Mouse (Mus musculus) heart, embryonic 11.5 days (tissue): ENCODE results near the gene H1fx. TPM values are rescaled to one million over a fixed set of nuclear protein-coding genes. Genes with fewer than 3 reads are reported as not detected.
"Not testable (repeated sequence)": the region's sequence is repeated elsewhere in the genome, so short reads cannot be mapped to it uniquely, and the experiment has no call there.

Source experiments
- ATAC-seq: fragments of 200-750 bp; cut with Nextera tagmentation; replicated peaks from 2 replicates; pipeline ENCODE4 v1.8.0; 2017; ENCODE audit warnings: moderate library complexity; ENCODE audit not compliant: insufficient number of reproducible peaks, low FRiP score, low TSS enrichment
- H3K27ac ChIP-seq: fragments of 300-500 bp; sonication (generic); 2 replicates; pipeline ENCODE4 v1.5.1; 2014; ENCODE audit warnings: mild to moderate bottlenecking, low read depth, low read length
- H3K27me3 ChIP-seq: fragments of 300-500 bp; sonication (generic); 2 replicates; pipeline ENCODE4 v1.6.1; 2014; ENCODE audit warnings: mild to moderate bottlenecking, low read length, mixed read lengths; ENCODE audit not compliant: control insufficient read depth, insufficient read depth
- H3K36me3 ChIP-seq: fragments of 300-500 bp; sonication (generic); 2 replicates; pipeline ENCODE4 v1.6.1; 2014; ENCODE audit warnings: mild to moderate bottlenecking, low read length, moderate library complexity, mixed read lengths; ENCODE audit not compliant: control insufficient read depth, insufficient read depth
- H3K4me1 ChIP-seq: fragments of 300-500 bp; sonication (generic); 2 replicates; pipeline ENCODE4 v1.6.1; 2014; ENCODE audit warnings: low read length; ENCODE audit not compliant: control insufficient read depth, insufficient read depth
- H3K4me2 ChIP-seq: fragments of 300-500 bp; sonication (generic); 2 replicates; pipeline ENCODE4 v1.6.1; 2014; ENCODE audit warnings: mild to moderate bottlenecking, moderate library complexity
- H3K4me3 ChIP-seq: fragments of 300-500 bp; sonication (generic); 2 replicates; pipeline ENCODE4 v1.5.1; 2014; ENCODE audit warnings: low read depth, low read length
- H3K9ac ChIP-seq: fragments of 300-500 bp; sonication (generic); 2 replicates; pipeline ENCODE4 v1.6.1; 2014; ENCODE audit warnings: mild to moderate bottlenecking, low read depth, low read length, moderate library complexity
- H3K9me3 ChIP-seq: fragments of 300-500 bp; sonication (generic); replicated peaks from 2 replicates; pipeline ENCODE4 v1.6.1; 2016; ENCODE audit warnings: low read length; ENCODE audit not compliant: control insufficient read depth
- WGBS: fragments of 180-500 bp; shearing (Covaris S2); extraction: QIAGEN DNeasy Blood & Tissue Kit; methylation state at CpG from one replicate; pipeline ENCODE4 v1.1.7; 2014; ENCODE audit not compliant: insufficient replicate concordance; 5-methylcytosine and 5-hydroxymethylcytosine counted together
- polyA plus RNA-seq: library from polyadenylated mRNA; unstranded; fragments of >200 nt; fragmentation: Nextera tagmentation; extraction: Ambion mirVana; gene quantifications from 2 replicates; pipeline ENCODE4 v1.2.1, GENCODE M21; 2014

The H1fx gene
- polyA plus RNA-seq, 1 experiment from 2014 or later, result 22.7 TPM

- H3K27me3 ChIP-seq, H3K9me3 ChIP-seq, H3K27ac ChIP-seq, ATAC-seq, H3K4me3 ChIP-seq, H3K36me3 ChIP-seq, H3K9ac ChIP-seq, H3K4me2 ChIP-seq: not testable (repeated sequence)
- H3K4me1 ChIP-seq, result peaks cover 11% of the 10 kb centered on the region
- 80% methylated on average over 1 of the region's 1 CpGs for WGBS
These were observed 29.7 kb upstream of the H1fx start for GRCm38 (mm10) chr6:88011106-88011505.

GRCm38 (mm10) chr6:88009209-88009608 is 27.8 kb upstream of the H1fx start:
- 90% methylated on average over 4 of the region's 4 CpGs for WGBS
- Histone ChIP-seq H3K9ac (no peak overlapping the region), H3K27me3 (no peaks in the 10 kb centered on the region), H3K4me2 (no peak overlapping the region), H3K27ac (no peak overlapping the region), H3K4me1 (0 out of 2 replicates have a peak, but pooled peaks cover 3% of the 10 kb centered on the region), H3K9me3 (no peaks in the 10 kb centered on the region), H3K4me3 (no peak overlapping the region), H3K36me3 (no peaks in the 10 kb centered on the region)
- no peak for ATAC-seq

- not testable (repeated sequence) for H3K9me3 ChIP-seq, H3K9ac ChIP-seq, H3K4me2 ChIP-seq, H3K4me3 ChIP-seq, H3K27me3 ChIP-seq, H3K27ac ChIP-seq, H3K4me1 ChIP-seq, ATAC-seq
- WGBS, result 87% methylated on average over 12 of the region's 14 CpGs
- H3K36me3 ChIP-seq, result peaks cover 21% of the 10 kb centered on the region
These were observed 23.3 kb upstream of the H1fx start for GRCm38 (mm10) chr6:88004773-88005172.

- Histone ChIP-seq H3K36me3 (peaks cover 21% of the 10 kb centered on the region), H3K27ac (no peak overlapping the region), H3K4me3 (no peak overlapping the region), H3K9me3 (no peaks in the 10 kb centered on the region), H3K4me1 (no peaks in the 10 kb centered on the region), H3K9ac (no peak overlapping the region), H3K27me3 (no peaks in the 10 kb centered on the region), H3K4me2 (no peak overlapping the region)
- WGBS, result 73% methylated on average over 4 of the region's 4 CpGs
- no peak for ATAC-seq
These were observed 22.0 kb upstream of the H1fx start for GRCm38 (mm10) chr6:88003439-88003838.

- no peak overlapping the region for H3K4me2 ChIP-seq
- peaks cover 17% of the 10 kb centered on the region for H3K4me1 ChIP-seq
- no peak overlapping the region for H3K4me3 ChIP-seq
- no peaks in the 10 kb centered on the region for H3K9me3 ChIP-seq
- peaks cover 16% of the 10 kb centered on the region for H3K36me3 ChIP-seq
- H3K9ac ChIP-seq, result no peak overlapping the region
- ATAC-seq, result no peak
- H3K27ac ChIP-seq, result no peak overlapping the region
- WGBS, result 81% methylated on average over 4 of the region's 4 CpGs
- H3K27me3 ChIP-seq, result no peaks in the 10 kb centered on the region
These were observed 16.9 kb upstream of the H1fx start for GRCm38 (mm10) chr6:87998358-87998757.

- Histone ChIP-seq H3K9ac (no peak overlapping the region), H3K4me3 (no peak overlapping the region), H3K4me1 (peaks cover 17% of the 10 kb centered on the region), H3K4me2 (no peak overlapping the region), H3K27me3 (no peaks in the 10 kb centered on the region), H3K36me3 (peaks cover 14% of the 10 kb centered on the region), H3K9me3 (no peaks in the 10 kb centered on the region), H3K27ac (no peak overlapping the region)
- WGBS, result 55% methylated on average over 7 of the region's 7 CpGs
- no peak for ATAC-seq
These were observed 16.3 kb upstream of the H1fx start for GRCm38 (mm10) chr6:87997706-87998265.

- 78% methylated on average over 9 of the region's 9 CpGs for WGBS
- no peaks in the 10 kb centered on the region for H3K9me3 ChIP-seq
- H3K27ac ChIP-seq, result no peak overlapping the region
- H3K4me1 ChIP-seq, result peaks cover 19% of the 10 kb centered on the region
- H3K4me2 ChIP-seq, result no peak overlapping the region
- H3K36me3 ChIP-seq, result peaks cover 7% of the 10 kb centered on the region
- no peak overlapping the region for H3K4me3 ChIP-seq
- ATAC-seq, result no peak
- H3K27me3 ChIP-seq, result no peaks in the 10 kb centered on the region
- no peak overlapping the region for H3K9ac ChIP-seq
These were observed 15.2 kb upstream of the H1fx start for GRCm38 (mm10) chr6:87996606-87997005.

- WGBS, result 41% methylated on average over 4 of the region's 4 CpGs
- H3K27ac ChIP-seq, result peak overlapping the region; percentile 29
- H3K27me3 ChIP-seq, result no peaks in the 10 kb centered on the region
- no peak overlapping the region for H3K4me2 ChIP-seq
- ATAC-seq, result no peak
- H3K9me3 ChIP-seq, result no peaks in the 10 kb centered on the region
- peaks cover 19% of the 10 kb centered on the region for H3K4me1 ChIP-seq
- H3K4me3 ChIP-seq, result no peak overlapping the region
- no peak overlapping the region for H3K9ac ChIP-seq
- H3K36me3 ChIP-seq, result peaks cover 2% of the 10 kb centered on the region
These were observed 14.1 kb upstream of the H1fx start for GRCm38 (mm10) chr6:87995519-87995918.
